10 mouse cellular contexts compared by ENCODE assay signal in genomic region chr3:14887686-14888295, GRCm38 (mm10). TPM values are rescaled to one million over a fixed set of nuclear protein-coding genes. Genes with fewer than 3 reads are reported as not detected.
DNase-seq lines count a peak whose midpoint lies in the region; ATAC-seq and TF ChIP-seq lines count a peak whose summit lies in the region.
"Had no signal": no experiment of that assay in that cellular context is flagged by ENCODE, and none has a peak within 500 bp of the region (broad histone marks: within the 10 kb centered on the region; RNA-seq: fewer than 3 reads in every experiment).

No protein-coding gene starts in this region.

- no peak for TF ChIP-seq CTCF in forebrain, postnatal 0 days (IDR thresholded peaks at IDR 0.05; ENCODE audit: low read depth)
- TF ChIP-seq CTCF in thymus, adult 2 months (IDR thresholded peaks at IDR 0.05; ENCODE audit: borderline replicate concordance, control insufficient read depth, extremely low read depth, insufficient read depth, low read length, poor library complexity): no peak

- H3K4me3 ChIP-seq in heart, embryonic 12.5 days: peak overlapping the region; percentile 66
- peak overlapping the region; percentile 81 to 93; a peak in 2 of 4 replicates for H3K4me3 ChIP-seq in ES-E14 (ENCODE audit: insufficient read depth in 1 of 2, low read depth in 1 of 2, low read length in 2 of 2, poor library complexity in 1 of 2, severe bottlenecking in 1 of 2)
- H3K4me3 ChIP-seq in forebrain, postnatal 0 days (ENCODE audit: low read depth, low read length): no peak overlapping the region
- no peak overlapping the region for H3K4me3 ChIP-seq in thymus, adult 2 months (ENCODE audit: control insufficient read depth, insufficient read depth, low read length)
- H3K4me3 ChIP-seq: neural tube, embryonic 12.5 days had no signal

- no peak overlapping the region; the same call in 1 of the 2 replicates for H3K4me2 ChIP-seq in heart, embryonic 12.5 days
- peak overlapping the region; percentile 90; the same call in 1 of the 2 replicates for H3K4me2 ChIP-seq in forebrain, postnatal 0 days (ENCODE audit: low read depth)

- H3K36me3 ChIP-seq in heart, embryonic 12.5 days: no peaks in the 10 kb centered on the region
- H3K36me3 ChIP-seq in ES-E14 (ENCODE audit: control insufficient read depth, insufficient read depth, low read length, poor library complexity, severe bottlenecking): peaks cover 9% of the 10 kb centered on the region
- H3K36me3 ChIP-seq in forebrain, postnatal 0 days (ENCODE audit: insufficient read depth): no peaks in the 10 kb centered on the region
- no peaks in the 10 kb centered on the region for H3K36me3 ChIP-seq in thymus, adult 2 months (ENCODE audit: control insufficient read depth, insufficient read depth, low read length)
- H3K36me3 ChIP-seq: neural tube, embryonic 12.5 days had no signal

- WGBS in heart, embryonic 12.5 days: 52% methylated on average over 10 of the region's 10 CpGs
- WGBS in forebrain, postnatal 0 days: 70% methylated on average over 10 of the region's 10 CpGs
- WGBS in thymus, adult 2 months: 48% methylated on average over 10 of the region's 10 CpGs

- no peaks in the 10 kb centered on the region for H3K27me3 ChIP-seq in heart, embryonic 12.5 days (replicated peaks)
- H3K27me3 ChIP-seq in forebrain, postnatal 0 days (ENCODE audit: insufficient read depth, low read length): no peaks in the 10 kb centered on the region
- H3K27me3 ChIP-seq in thymus, adult 2 months (ENCODE audit: control insufficient read depth, insufficient read depth, low read length): peaks cover 4% of the 10 kb centered on the region; the same call in 1 of the 2 replicates

- in situ Hi-C loops in ES-E14 (cut with MboI; ENCODE audit: low sequenced_read_pairs in 2 of 2, unreplicated experiment in 2 of 2): no loop called here

- no peak overlapping the region for H3K9ac ChIP-seq in heart, embryonic 12.5 days
- peak overlapping the region; percentile 47; the same call in 1 of the 2 replicates for H3K9ac ChIP-seq in ES-E14 (ENCODE audit: insufficient read depth, low read depth, low read length, poor library complexity, severe bottlenecking)
- H3K9ac ChIP-seq in forebrain, postnatal 0 days: no peak overlapping the region

- DNase-seq in heart, adult 11 months: no peak
- DNase-seq in ES-E14 (ENCODE audit: low read depth, low spot score): no peak
- no peak for DNase-seq in forebrain, postnatal 0 days
- peak; percentile 44 to 56 for DNase-seq in lung, postnatal 4 days
- no peak for DNase-seq in thymus, adult 2 months
- DNase-seq in gastrocnemius, adult 18-20 months (ENCODE audit: low spot score): no peak
- DNase-seq in kidney, postnatal 36 days: no peak
- DNase-seq: cerebellum, adult 8-10 months had no signal

- peak; percentile 22; the same call in 1 of the 2 replicates for ATAC-seq in heart, embryonic 12.5 days (ENCODE audit: insufficient number of reproducible peaks, low FRiP score)
- no peak for ATAC-seq in forebrain, postnatal 0 days

- no peaks in the 10 kb centered on the region for H3K9me3 ChIP-seq in heart, embryonic 12.5 days (replicated peaks)
- no peaks in the 10 kb centered on the region for H3K9me3 ChIP-seq in ES-E14 (ENCODE audit: control insufficient read depth, insufficient read depth, low read depth, low read length)
- no peaks in the 10 kb centered on the region for H3K9me3 ChIP-seq in forebrain, postnatal 0 days (ENCODE audit: low read length)
- H3K9me3 ChIP-seq: neural tube, embryonic 12.5 days had no signal

- H3K4me1 ChIP-seq in heart, embryonic 12.5 days (replicated peaks): peaks cover 6% of the 10 kb centered on the region
- H3K4me1 ChIP-seq in ES-E14 (ENCODE audit: control insufficient read depth in 2 of 2, insufficient read depth in 2 of 2, low read length in 2 of 2, poor library complexity in 1 of 2): peaks cover 2 to 4% of the 10 kb centered on the region in 2 experiments; a peak in 3 of 4 replicates
- no peaks in the 10 kb centered on the region for H3K4me1 ChIP-seq in forebrain, postnatal 0 days (ENCODE audit: insufficient read depth)
- peaks cover 7% of the 10 kb centered on the region; the same call in 1 of the 2 replicates for H3K4me1 ChIP-seq in thymus, adult 2 months (replicated peaks; ENCODE audit: control insufficient read depth, insufficient read depth, low read length)
- H3K4me1 ChIP-seq: neural tube, embryonic 12.5 days had no signal

- no peak for TF ChIP-seq POLR2A in thymus, adult 2 months (IDR thresholded peaks at IDR 0.05; ENCODE audit: control insufficient read depth, extremely low read depth, insufficient read depth, low read length, poor library complexity)

- H3K27ac ChIP-seq in heart, embryonic 12.5 days (ENCODE audit: poor library complexity, severe bottlenecking): no peak overlapping the region; the same call in 1 of the 2 replicates
- no peak overlapping the region; the same call in 1 of the 2 replicates for H3K27ac ChIP-seq in ES-E14 (ENCODE audit: insufficient read depth, low read depth, low read length, poor library complexity, severe bottlenecking)
- no peak overlapping the region for H3K27ac ChIP-seq in forebrain, postnatal 0 days (ENCODE audit: low read depth, low read length)
- H3K27ac ChIP-seq in thymus, adult 2 months (ENCODE audit: control insufficient read depth, insufficient read depth, low read length): no peak overlapping the region
- H3K27ac ChIP-seq: neural tube, embryonic 12.5 days had no signal

TF ChIP-seq in ES-E14, 5 proteins besides CTCF, POLR2A, EP300 and RAD21:
- no peak for TF ChIP-seq ZC3H11A (IDR thresholded peaks at IDR 0.05; ENCODE audit: borderline replicate concordance, low read depth, low read length)
- TF ChIP-seq MAFK (IDR thresholded peaks at IDR 0.05; ENCODE audit: insufficient read depth, low read depth, low read length): no peak
- TF ChIP-seq CHD2 (IDR thresholded peaks at IDR 0.05; ENCODE audit: low read depth, low read length): no peak
- TF ChIP-seq HCFC1 (IDR thresholded peaks at IDR 0.05; ENCODE audit: borderline replicate concordance, insufficient read depth, low read length): no peak
- no peak for TF ChIP-seq ZNF384 (IDR thresholded peaks at IDR 0.05; ENCODE audit: low read depth, low read length)

RNA-seq across cellular contexts. Expression of gene Car2, which starts 1.7 kb away (rescaled TPM):
- 180 and 196 TPM in 2 replicates for polyA plus RNA-seq in heart, embryonic 12.5 days (2016; fragmentation: Nextera tagmentation; extraction: Ambion mirVana)
- total RNA-seq in ES-E14 (2012; rRNA removed): 92.9 and 132 TPM in 2 replicates
- total RNA-seq in forebrain, postnatal 0 days (2014; rRNA removed): 17.8 and 43.3 TPM in 2 replicates
- 27.8 and 35.5 TPM in 2 replicates for polyA plus RNA-seq in forebrain, postnatal 0 days (2015; fragmentation: Nextera tagmentation; extraction: Ambion mirVana)
- polyA plus RNA-seq in thymus, adult 2 months (2012; rRNA removed): 26.7 and 30.9 TPM in 2 replicates
- total RNA-seq in gastrocnemius, adult 18-20 months (2021): 10 to 100 TPM; 17.2 to 19.0 TPM

RNA-seq across cellular contexts. Expression of gene Car3, which starts 24.5 kb away (rescaled TPM):
- polyA plus RNA-seq in heart, embryonic 12.5 days (2016; fragmentation: Nextera tagmentation; extraction: Ambion mirVana): 25.2 and 27.4 TPM in 2 replicates
- total RNA-seq in ES-E14 (2012; rRNA removed): 2.4 and 5.3 TPM in 2 replicates
- total RNA-seq in forebrain, postnatal 0 days (2014; rRNA removed): 1.8 and 2.0 TPM in 2 replicates
- polyA plus RNA-seq in forebrain, postnatal 0 days (2015; fragmentation: Nextera tagmentation; extraction: Ambion mirVana): 2.6 and 2.8 TPM in 2 replicates
- 304 and 370 TPM in 2 replicates for polyA plus RNA-seq in thymus, adult 2 months (2012; rRNA removed)
- total RNA-seq in gastrocnemius, adult 18-20 months (2021): 1,000 to 10,000 TPM; 1,448 to 1,773 TPM

Comparison
In these comparisons a context has a peak if more than half of its experiments do, and no peak if none do; other contexts are left out.
1. H3K4me3 ChIP-seq: peak in heart, embryonic 12.5 days (single experiment) and ES-E14 (2 of 2); none in forebrain, postnatal 0 days (single experiment) and thymus, adult 2 months (single experiment).
2. DNase-seq: peak in lung, postnatal 4 days (2 of 2); none in heart, adult 11 months (single experiment), ES-E14 (single experiment), forebrain, postnatal 0 days (single experiment), thymus, adult 2 months (single experiment), gastrocnemius, adult 18-20 months (single experiment) and kidney, postnatal 36 days (0 of 2).
3. RNA of gene Car3, which starts 24.5 kb away (total RNA-seq): 1,448 to 1,773 TPM in gastrocnemius, adult 18-20 months; 2.4 to 5.3 TPM in ES-E14 and 1.8 to 2.0 TPM in forebrain, postnatal 0 days; every median in the first group is over 100 times any median in the second.